Mouse (Mus musculus) spleen, adult 2 months (tissue): ENCODE measurements around the gene Neurl1a. TPM values are rescaled to one million over a fixed set of nuclear protein-coding genes. Genes with fewer than 3 reads are reported as not detected.

Experiments
- DNase-seq, 2 experiments: peaks; one replicate each; pipeline versions ENCODE4 v3.0.0 to v3.0.0-alpha.2; 2012 to 2021; ENCODE audit warnings: low spot score in 2 of 2, low read depth in 1 of 2
- H3K27ac ChIP-seq: fragments of 200-500 bp; 2 replicates; pipeline ENCODE4 v1.5.1; 2012; ENCODE audit warnings: low read length, inconsistent platforms; ENCODE audit not compliant: insufficient read depth
- H3K27me3 ChIP-seq: fragments of 200-500 bp; 2 replicates; pipeline ENCODE4 v1.6.1; 2012; ENCODE audit warnings: mild to moderate bottlenecking, moderate library complexity, low read length, inconsistent platforms; ENCODE audit not compliant: control insufficient read depth, insufficient read depth
- H3K36me3 ChIP-seq: fragments of 200-500 bp; 2 replicates; pipeline ENCODE4 v1.6.1; 2012; ENCODE audit warnings: mild to moderate bottlenecking, low read length, inconsistent platforms; ENCODE audit not compliant: control insufficient read depth, insufficient read depth
- H3K4me1 ChIP-seq: fragments of 200-500 bp; 2 replicates; pipeline ENCODE4 v1.6.1; 2011; ENCODE audit warnings: inconsistent platforms; ENCODE audit not compliant: control insufficient read depth, insufficient read depth, insufficient read length
- H3K4me3 ChIP-seq: fragments of 200-500 bp; 2 replicates; pipeline ENCODE4 v1.5.1; 2011; ENCODE audit warnings: mild to moderate bottlenecking, inconsistent platforms; ENCODE audit not compliant: insufficient read depth, insufficient read length; ENCODE audit errors: extremely low read depth
- CTCF ChIP-seq: fragments of 200-500 bp; IDR thresholded peaks from 2 replicates; pipeline ENCODE4 v1.5.1; 2011; ENCODE audit warnings: mild to moderate bottlenecking, inconsistent platforms; ENCODE audit not compliant: insufficient read depth, insufficient read length, insufficient replicate concordance; ENCODE audit errors: extremely low read depth
- POLR2A ChIP-seq: fragments of 200-500 bp; IDR thresholded peaks from 2 replicates; pipeline ENCODE4 v1.6.1; 2011; ENCODE audit warnings: low read depth, low read length, inconsistent platforms
- WGBS: fragments of 180-500 bp; shearing (Covaris S2); methylation state at CpG from one replicate; pipeline ENCODE4 v1.1.7; 2018; 5-methylcytosine and 5-hydroxymethylcytosine counted together
- polyA plus RNA-seq: library from polyadenylated mRNA; depleted of rRNA; stranded (reverse); fragments of >200 nt; gene quantifications from 2 replicates; pipeline ENCODE4 v1.2.3, GENCODE M21; 2012; rRNA removed

Neurl1a gene
- polyA plus RNA-seq, 1 experiment, result 2.6 TPM

GRCm38 (mm10) chr19:47304170-47304745 is 125.6 kb downstream of the Neurl1a start:
- no peak for DNase-seq
- Histone ChIP-seq H3K27me3 (no peaks in the 10 kb centered on the region), H3K36me3 (peaks cover 2% of the 10 kb centered on the region; the same call in 1 of the 2 replicates), H3K27ac (no peak overlapping the region), H3K4me3 (no peak overlapping the region), H3K4me1 (no peaks in the 10 kb centered on the region)
- 92% methylated on average over 5 of the region's 5 CpGs for WGBS
- TF ChIP-seq CTCF (no peak), POLR2A (no peak)

GRCm38 (mm10) chr19:47305401-47305800 is 126.8 kb downstream of the Neurl1a start:
- no peaks in the 10 kb centered on the region for H3K4me1 ChIP-seq
- WGBS, result 83% methylated on average over 10 of the region's 10 CpGs
- no peaks in the 10 kb centered on the region for H3K27me3 ChIP-seq
- no peak overlapping the region for H3K27ac ChIP-seq
- H3K4me3 ChIP-seq, result no peak overlapping the region
- TF ChIP-seq CTCF (no peak), POLR2A (no peak)
- H3K36me3 ChIP-seq, result peaks cover 2% of the 10 kb centered on the region; the same call in 1 of the 2 replicates
- DNase-seq, result no peak

- H3K4me3 ChIP-seq, result no peak overlapping the region
- no peak overlapping the region for H3K27ac ChIP-seq
- 92% methylated on average over 14 of the region's 14 CpGs for WGBS
- DNase-seq, result no peak
- no peaks in the 10 kb centered on the region for H3K27me3 ChIP-seq
- TF ChIP-seq CTCF (no peak), POLR2A (no peak)
- H3K4me1 ChIP-seq, result no peaks in the 10 kb centered on the region
- peaks cover 2% of the 10 kb centered on the region; the same call in 1 of the 2 replicates for H3K36me3 ChIP-seq
Observed at GRCm38 (mm10) chr19:47306128-47306916, 127.7 kb downstream of the Neurl1a start.

- Histone ChIP-seq H3K36me3 (peaks cover 2% of the 10 kb centered on the region; the same call in 1 of the 2 replicates), H3K27me3 (no peaks in the 10 kb centered on the region), H3K27ac (no peak overlapping the region), H3K4me3 (no peak overlapping the region), H3K4me1 (no peaks in the 10 kb centered on the region)
- TF ChIP-seq POLR2A (no peak), CTCF (no peak)
- no peak for DNase-seq
- WGBS, result 86% methylated on average over 8 of the region's 8 CpGs
Observed at GRCm38 (mm10) chr19:47306917-47307315, 128.3 kb downstream of the Neurl1a start.

Other genes starting within 250 kb of the Neurl1a start
- 0.02 TPM in 1 of 2 replicates, not detected in the other for gene Ina, start 164.1 kb upstream of the Neurl1a start, polyA plus RNA-seq
- gene Nt5c2, start 163.7 kb upstream of the Neurl1a start, polyA plus RNA-seq, result 10.2 and 11.1 TPM in 2 replicates
- 4.8 and 8.8 TPM in 2 replicates for gene Pcgf6, start 127.9 kb upstream of the Neurl1a start, polyA plus RNA-seq
- 2.4 and 3.1 TPM in 2 replicates for gene Taf5, start 111.1 kb upstream of the Neurl1a start, polyA plus RNA-seq
- 11.9 and 13.9 TPM in 2 replicates for gene Usmg5, start 88.2 kb upstream of the Neurl1a start, polyA plus RNA-seq
- 9.6 and 9.7 TPM in 2 replicates for gene Pdcd11, start 88.1 kb upstream of the Neurl1a start, polyA plus RNA-seq
- gene Calhm2, start 40.5 kb upstream of the Neurl1a start, polyA plus RNA-seq, result 46.0 and 53.8 TPM in 2 replicates
- gene Calhm1, start 34.6 kb upstream of the Neurl1a start, polyA plus RNA-seq, result 0.20 TPM in 1 of 2 replicates, not detected in the other
- not detected in 2 replicates for gene Calhm3, start 21.1 kb upstream of the Neurl1a start, polyA plus RNA-seq